Mouse (Mus musculus) layer of hippocampus, postnatal 14 days (tissue): ENCODE data around the gene Mef2c. TPM values are rescaled to one million over a fixed set of nuclear protein-coding genes. Genes with fewer than 3 reads are reported as not detected.
A peak's percentile ranks its signal among the peaks of the same experiment; 100 is the strongest.

ENCODE experiments used
- DNase-seq, 2 experiments: peaks; one replicate each; pipeline ENCODE4 v3.0.0; 2021 to 2022; ENCODE audit warnings: low spot score in 2 of 2, mixed read lengths in 1 of 2
- long read RNA-seq, 2 experiments: library from polyadenylated mRNA; stranded (forward); transcript quantifications; one replicate each; pipeline ENCODE4 v2.0.0; 2021
- total RNA-seq, 2 experiments: library from RNA; stranded (reverse); gene quantifications; 2 replicates each; pipeline ENCODE4 v1.2.3; 2021

Mef2c gene
- total RNA-seq = 10 to 100 TPM; 89.5 to 92.8 TPM
- long read RNA-seq, experiment 1, full-length matches to known transcripts = 9 of 22 reads
- long read RNA-seq, experiment 1, partial matches to known transcripts = 2 of 22 reads
- long read RNA-seq, experiment 1, other reads (novel, unspliced or antisense) = 11 of 22 reads
- long read RNA-seq, experiment 2, full-length matches to known transcripts = 11 of 38 reads
- long read RNA-seq, experiment 2, partial matches to known transcripts = 9 of 38 reads
- long read RNA-seq, experiment 2, other reads (novel, unspliced or antisense) = 18 of 38 reads

- no peak for DNase-seq
Measured at GRCm38 (mm10) chr13:83503919-83504318, at the start of gene Mef2c. Gene Mef2c (plus strand): TSS chr13:83504034.

- no peak for DNase-seq
Measured at GRCm38 (mm10) chr13:83458729-83459128, 45.1 kb upstream of the Mef2c start.

- no peak for DNase-seq
Measured at GRCm38 (mm10) chr13:83459600-83459999, 44.2 kb upstream of the Mef2c start.

- no peak for DNase-seq
Measured at GRCm38 (mm10) chr13:83460620-83461019, 43.2 kb upstream of the Mef2c start.

GRCm38 (mm10) chr13:83461556-83461955 lies 42.3 kb upstream of the Mef2c start:
- DNase-seq = no peak

GRCm38 (mm10) chr13:83466756-83467155 lies 37.1 kb upstream of the Mef2c start:
- DNase-seq = no peak

- DNase-seq = no peak
Measured at GRCm38 (mm10) chr13:83468794-83469193, 35.0 kb upstream of the Mef2c start.

GRCm38 (mm10) chr13:83473755-83474154 lies 30.1 kb upstream of the Mef2c start:
- DNase-seq = no peak

GRCm38 (mm10) chr13:83480388-83480787 lies 23.4 kb upstream of the Mef2c start:
- DNase-seq = no peak

GRCm38 (mm10) chr13:83481310-83481709 lies 22.5 kb upstream of the Mef2c start:
- no peak for DNase-seq

- no peak for DNase-seq
Measured at GRCm38 (mm10) chr13:83482087-83482486, 21.7 kb upstream of the Mef2c start.

GRCm38 (mm10) chr13:83484215-83484614 lies 19.6 kb upstream of the Mef2c start:
- DNase-seq = no peak

GRCm38 (mm10) chr13:83484721-83485369 lies 19.0 kb upstream of the Mef2c start:
- no peak for DNase-seq

GRCm38 (mm10) chr13:83492051-83492450 lies 11.8 kb upstream of the Mef2c start:
- no peak for DNase-seq

- no peak for DNase-seq
Measured at GRCm38 (mm10) chr13:83497708-83498107, 6.1 kb upstream of the Mef2c start.

- no peak for DNase-seq
Measured at GRCm38 (mm10) chr13:83499526-83499925, 4.3 kb upstream of the Mef2c start.

GRCm38 (mm10) chr13:83507687-83508086 lies 3.9 kb downstream of the Mef2c start:
- no peak for DNase-seq

- no peak for DNase-seq
Measured at GRCm38 (mm10) chr13:83515013-83515547, 11.2 kb downstream of the Mef2c start.

GRCm38 (mm10) chr13:83517660-83518609 lies 14.1 kb downstream of the Mef2c start:
- peak; percentile 76 to 79 for DNase-seq

- no peak for DNase-seq
Measured at GRCm38 (mm10) chr13:83520807-83521206, 17.0 kb downstream of the Mef2c start.

- peak in 1 of 2 experiments; percentile 58 for DNase-seq
Measured at GRCm38 (mm10) chr13:83523232-83523969, 19.6 kb downstream of the Mef2c start.
